Mouse (Mus musculus): Measurements from ENCODE around the gene Nt5c.
"Not testable (repeated sequence)": the region's sequence is repeated elsewhere in the genome, so short reads cannot be mapped to it uniquely, and the experiment has no call there.

Gene Nt5c

DNA sequence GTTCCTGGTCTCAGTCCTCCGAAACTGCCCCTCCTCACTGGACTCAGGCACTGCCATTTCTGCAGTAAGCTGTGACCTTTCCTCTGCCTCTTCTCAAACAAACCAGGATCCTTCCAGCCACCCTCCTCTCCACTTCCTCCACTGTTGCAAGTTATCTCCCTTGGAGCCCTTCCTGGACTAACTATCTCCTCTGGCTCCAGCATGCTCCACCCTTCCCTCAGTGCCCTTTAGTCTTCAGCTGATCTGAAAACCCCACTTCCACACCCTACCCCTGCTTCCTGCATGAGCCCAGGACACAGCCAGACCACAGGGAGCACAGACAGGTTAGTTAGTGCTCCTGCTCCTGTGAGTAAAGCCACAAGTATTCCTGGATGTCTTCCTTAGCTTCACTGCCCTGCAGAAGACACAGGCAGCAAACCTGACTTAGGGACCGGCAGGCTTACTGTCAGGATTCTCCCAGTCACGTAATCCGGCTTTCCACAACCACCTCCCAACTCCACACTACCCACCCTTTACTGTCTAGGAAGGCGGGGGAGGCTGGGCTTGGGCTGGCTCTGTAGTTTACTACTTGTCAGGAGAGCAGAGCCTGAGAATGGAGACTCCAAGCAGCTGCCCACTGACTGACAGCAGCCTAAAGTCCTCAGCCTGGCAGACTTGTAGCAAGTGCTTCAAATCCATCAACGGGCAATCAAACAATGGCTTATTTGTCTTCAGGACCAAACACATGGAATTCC, 18.3 kb upstream of the Nt5c start:
- no peak for DNase-seq

DNA sequence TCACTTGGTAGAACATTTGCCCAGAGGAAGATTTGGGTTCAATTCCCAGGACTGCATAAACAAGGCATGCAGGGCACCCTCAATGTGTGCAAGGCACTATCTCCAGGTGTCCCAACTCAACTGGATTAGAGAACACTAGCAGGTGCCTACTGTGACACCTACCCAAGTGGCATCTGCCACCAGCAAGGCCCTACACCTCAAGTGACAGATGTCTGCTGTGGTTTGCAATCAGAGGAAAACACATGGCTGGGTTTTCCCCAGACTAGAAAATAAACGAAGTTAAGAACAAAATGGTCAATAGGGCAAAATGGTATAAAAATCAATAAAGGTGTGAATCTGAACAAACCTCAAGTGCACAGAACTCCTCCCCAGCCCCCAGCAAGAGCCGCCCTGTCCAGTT, 16.4 kb upstream of the Nt5c start:
- DNase-seq: no peak

- DNase-seq: no peak
Observed at GRCm38 (mm10) chr11:115506586-115506985, 14.9 kb upstream of the Nt5c start.

GRCm38 (mm10) chr11:115502636-115503035, 11.0 kb upstream of the Nt5c start:
- no peak for DNase-seq

DNA sequence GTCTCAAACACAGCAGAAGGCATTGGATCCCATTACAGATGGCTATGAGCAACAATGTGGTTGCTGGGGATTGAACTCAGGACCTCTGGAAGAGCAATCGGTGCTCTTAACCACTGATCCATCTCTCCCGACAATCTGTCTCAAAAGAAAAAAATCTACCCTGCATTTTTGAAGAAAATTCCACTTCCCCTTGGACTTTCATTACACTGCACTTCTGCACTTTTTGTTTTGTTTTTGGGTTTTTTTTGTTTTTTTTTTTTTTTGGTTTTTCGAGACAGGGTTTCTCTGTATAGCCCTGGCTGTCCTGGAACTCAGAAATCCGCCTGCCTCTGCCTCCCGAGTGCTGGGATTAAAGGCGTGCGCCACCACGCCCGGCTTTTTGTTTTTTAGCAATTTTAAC, 4.9 kb upstream of the Nt5c start:
- DNase-seq: not testable (repeated sequence)

DNA sequence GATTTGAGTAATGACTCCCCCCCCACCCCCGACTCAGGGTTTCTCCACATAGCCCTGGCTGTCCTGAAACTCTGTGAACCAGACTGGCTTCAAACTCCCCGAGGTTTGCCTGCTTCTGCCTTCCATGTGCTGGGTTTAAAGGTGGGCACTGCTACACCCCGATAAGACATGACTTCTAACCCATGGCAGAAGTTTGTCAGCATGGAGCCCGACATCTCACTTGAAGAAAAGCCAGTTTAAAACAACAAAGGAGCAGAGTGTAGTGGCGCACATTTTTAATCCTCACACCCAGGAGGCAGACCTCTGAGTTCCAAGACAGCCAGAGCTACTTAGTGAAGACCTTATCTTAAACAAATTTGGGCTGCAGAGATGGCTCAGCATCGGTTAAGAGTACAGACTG, 725 bp upstream of the Nt5c start:
- DNase-seq: no peak

- peak in 1 of 2 experiments; percentile 47 for DNase-seq
Observed at GRCm38 (mm10) chr11:115490441-115491355, 964 bp downstream of the Nt5c start.

DNA sequence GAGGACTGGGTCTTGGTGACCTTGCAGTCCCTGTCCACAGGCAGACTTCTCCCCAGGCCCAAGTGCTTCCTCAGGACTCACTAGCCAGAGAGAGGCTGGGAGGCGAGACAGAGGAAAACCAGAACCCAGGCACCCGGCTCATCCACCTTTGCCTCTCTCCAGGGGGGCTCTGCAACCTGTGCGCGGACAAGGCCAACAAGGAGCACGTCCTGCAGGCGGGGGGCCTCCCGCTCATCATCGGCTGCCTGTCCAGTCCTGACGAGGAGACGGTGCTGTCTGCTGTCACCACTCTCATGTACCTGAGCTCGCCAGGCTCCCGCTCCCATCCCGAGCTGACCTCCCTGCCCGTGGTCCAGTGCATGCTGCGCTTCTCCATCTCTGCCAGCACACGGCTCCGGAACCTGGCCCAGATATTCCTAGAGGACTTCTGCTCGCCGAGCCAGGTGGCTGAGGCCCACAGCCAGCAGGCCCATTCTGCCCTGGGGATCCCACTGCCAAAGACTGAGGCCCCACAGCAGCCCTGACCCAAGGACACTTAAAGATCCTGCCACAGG, 3.0 kb downstream of the Nt5c start:
- peak; percentile 57 to 67 for DNase-seq

- DNase-seq: no peak
Observed at GRCm38 (mm10) chr11:115485155-115485554, 6.5 kb downstream of the Nt5c start.

DNA sequence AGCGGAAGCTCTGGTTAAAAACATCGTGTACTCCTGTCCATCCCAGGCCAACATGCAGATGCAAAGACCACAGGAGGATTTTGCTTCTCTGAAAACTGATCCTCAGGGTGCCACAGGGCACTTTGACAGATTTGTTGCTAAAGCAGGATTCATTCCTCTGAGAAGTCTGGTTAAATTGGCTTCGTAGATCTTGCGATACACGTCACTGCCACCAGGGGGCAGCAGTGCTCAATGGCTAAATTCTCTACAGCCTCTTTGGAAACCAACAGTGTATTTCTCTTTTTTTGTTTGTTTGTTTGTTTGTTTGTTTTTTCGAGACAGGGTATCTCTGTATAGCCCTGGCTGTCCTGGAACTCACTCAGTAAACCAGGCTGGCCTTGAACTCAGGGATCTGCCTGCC, 7.9 kb downstream of the Nt5c start:
- DNase-seq: peak; percentile 90 to 91

DNA sequence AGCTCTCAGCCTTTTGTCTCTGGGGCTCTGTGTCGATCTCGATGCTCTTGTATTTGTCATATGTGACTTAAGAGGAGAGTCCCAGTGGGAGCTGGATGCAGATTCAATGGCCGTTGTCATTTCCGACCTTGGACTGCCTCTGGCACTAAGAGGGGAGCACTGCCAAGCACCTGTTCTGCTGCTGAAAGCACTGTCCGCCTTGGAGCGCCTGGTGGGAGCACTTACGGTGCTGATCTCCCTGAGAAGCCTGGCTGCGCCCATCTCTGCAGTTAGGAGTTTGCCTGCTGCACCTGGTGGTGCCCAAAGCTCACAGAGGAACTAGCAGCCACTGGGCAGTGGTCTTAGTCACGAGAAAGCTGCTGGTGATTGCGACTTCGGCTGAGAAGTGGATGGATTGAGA, 8.4 kb downstream of the Nt5c start:
- DNase-seq: no peak

- no peak for DNase-seq
Observed at GRCm38 (mm10) chr11:115481553-115482259, 10.0 kb downstream of the Nt5c start.

GRCm38 (mm10) chr11:115478296-115478938, 13.2 kb downstream of the Nt5c start:
- DNase-seq: no peak

- DNase-seq: not testable (repeated sequence)
Observed at GRCm38 (mm10) chr11:115477388-115477787, 14.3 kb downstream of the Nt5c start.

- DNase-seq: not testable (repeated sequence)
Observed at GRCm38 (mm10) chr11:115476630-115477029, 15.0 kb downstream of the Nt5c start.

- no peak for DNase-seq
Observed at GRCm38 (mm10) chr11:115475758-115476237, 15.9 kb downstream of the Nt5c start.

DNA sequence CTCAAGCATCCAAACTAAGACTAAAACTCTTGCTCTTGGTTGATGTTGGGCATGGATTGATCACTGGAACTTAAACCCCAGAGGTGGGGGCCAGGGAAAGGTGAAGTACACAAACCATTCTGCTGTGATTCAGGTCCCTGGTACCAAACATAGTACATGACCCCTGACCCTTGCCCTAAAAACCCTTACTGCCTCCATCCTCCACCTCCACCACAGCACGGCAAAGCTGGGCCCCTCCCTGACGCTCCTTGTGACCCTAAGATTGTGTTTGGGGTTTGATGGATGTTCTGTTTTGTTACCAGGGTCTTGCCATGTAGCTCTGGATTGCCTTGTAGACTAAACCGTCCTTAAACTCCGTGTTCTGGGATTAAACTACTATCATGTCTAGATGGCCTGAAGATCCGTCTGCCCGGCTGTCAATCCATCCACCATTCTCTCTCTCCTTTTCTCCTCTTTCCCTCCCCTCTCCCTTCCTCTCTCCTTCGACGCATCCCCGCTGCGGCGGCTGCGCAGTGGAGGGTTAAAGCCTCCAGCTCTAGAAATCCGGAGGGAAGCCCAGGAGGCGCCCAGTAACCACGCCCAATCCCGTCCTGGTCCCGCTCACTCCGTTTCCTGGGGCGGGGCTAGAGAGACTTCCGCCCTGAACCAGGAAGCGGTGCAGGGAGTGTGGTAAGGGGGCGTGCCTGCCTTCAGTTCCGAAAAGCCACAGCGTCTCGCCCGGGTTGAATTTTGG, 16.5 kb downstream of the Nt5c start, which contains the start of gene Armc7:
Gene Armc7 (plus strand): TSS at position 643 of the 733 bp plus-strand sequence.
- DNase-seq: peak; percentile 95

- peak; percentile 98 to 99 for DNase-seq
Observed at GRCm38 (mm10) chr11:115473626-115474275, 17.9 kb downstream of the Nt5c start.

GRCm38 (mm10) chr11:115472183-115472582, 19.5 kb downstream of the Nt5c start:
- DNase-seq: no peak

GRCm38 (mm10) chr11:115467217-115467618, 24.4 kb downstream of the Nt5c start:
- no peak for DNase-seq

GRCm38 (mm10) chr11:115464851-115465250, 26.8 kb downstream of the Nt5c start:
- no peak for DNase-seq
